Mouse (Mus musculus): ENCODE results near the gene Trnt1.

DNA sequence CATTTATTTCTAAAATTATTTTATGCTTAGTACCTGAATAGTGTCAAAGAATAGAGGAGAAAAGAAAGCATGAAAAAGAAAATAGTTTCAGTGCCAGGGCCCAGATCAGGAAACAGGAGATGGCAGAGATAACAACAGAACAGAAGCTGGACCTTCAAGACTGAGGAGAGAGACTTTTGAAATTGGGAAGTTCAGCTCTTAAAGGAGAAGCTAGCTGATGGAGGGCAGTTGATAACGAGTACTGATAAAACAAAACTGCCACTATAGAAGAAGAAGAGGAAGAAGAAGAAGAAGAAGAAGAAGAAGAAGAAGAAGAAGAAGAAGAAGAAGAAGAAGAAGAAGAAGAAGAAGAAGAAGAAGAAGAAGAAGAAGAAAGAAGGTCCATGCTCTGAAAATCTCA, 41.2 kb upstream of the Trnt1 start:
- TF ChIP-seq POLR2A (IDR thresholded peaks at IDR 0.05; ENCODE audit: borderline replicate concordance, insufficient read depth, low read length): no peak
- TF ChIP-seq CTCF (IDR thresholded peaks at IDR 0.05; ENCODE audit: borderline replicate concordance, insufficient read depth, low read depth, low read length): no peak

Measured in cerebellum, adult 2 months (tissue).